Mouse (Mus musculus): ENCODE data around the gene Mrpl52.

- TF ChIP-seq TAL1 (IDR thresholded peaks at IDR 0.05; ENCODE audit: low read length) = no peak
- TF ChIP-seq GATA1 (IDR thresholded peaks at IDR 0.05; ENCODE audit: low read length) = no peak
These were observed 15.8 kb downstream of the Mrpl52 start for GRCm38 (mm10) chr14:54442548-54442947.
